Mouse (Mus musculus) liver (tissue): ENCODE measurements around the gene Cacng8.

ENCODE experiments used
- DNase-seq: peaks from one replicate; pipeline ENCODE4 v3.0.0-alpha.2; 2020; ENCODE audit warnings: mixed read lengths

Cacng8 gene

GRCm38 (mm10) chr7:3390413-3391080 lies at the start of gene Cacng8:
Cacng8 (plus strand) TSS chr7:3390683.
- DNase-seq = no peak

DNA sequence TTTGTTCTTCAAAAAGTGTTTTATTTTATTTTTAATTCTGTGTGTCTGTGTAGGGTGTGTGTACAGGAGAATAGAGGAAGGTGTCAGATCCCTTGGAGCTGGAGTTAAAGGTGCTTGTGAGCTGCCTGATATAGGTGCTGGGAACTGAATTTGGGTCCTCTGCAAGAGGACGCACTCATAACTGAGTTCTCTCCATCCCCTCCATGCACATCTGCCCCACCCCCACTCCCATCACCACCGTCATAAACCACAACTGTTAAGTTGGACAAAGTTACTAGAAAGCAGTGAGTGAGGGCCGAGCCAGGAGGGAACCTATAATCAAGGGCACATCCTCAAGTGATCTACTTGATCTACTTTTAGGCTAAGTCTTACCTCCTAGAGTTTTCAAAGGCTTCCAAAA lies 46.6 kb upstream of the Cacng8 start:
- DNase-seq = no peak

GRCm38 (mm10) chr7:3345301-3345700 lies 45.2 kb upstream of the Cacng8 start:
- DNase-seq = no peak

- no peak for DNase-seq
Observed at GRCm38 (mm10) chr7:3347366-3348287, 42.9 kb upstream of the Cacng8 start.

DNA sequence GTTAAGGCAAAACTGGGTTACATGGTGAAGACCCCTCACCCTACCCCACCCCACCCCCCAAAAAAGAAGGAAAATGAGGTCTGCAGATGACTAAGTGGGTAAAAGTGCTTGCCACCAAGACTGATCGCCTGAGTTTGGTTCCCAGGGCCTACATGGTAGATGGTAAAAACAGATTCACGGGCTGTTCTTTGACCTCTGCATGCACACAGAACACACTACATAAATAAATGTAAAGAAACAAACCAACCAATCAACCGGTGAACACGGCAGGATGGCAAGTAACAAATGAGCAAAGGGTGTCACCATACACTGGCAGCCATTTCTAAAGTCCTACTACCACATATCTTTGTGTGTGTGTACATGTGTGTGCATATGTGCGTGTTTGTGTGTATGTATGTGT lies 42.2 kb upstream of the Cacng8 start:
- DNase-seq = no peak

GRCm38 (mm10) chr7:3349775-3350174 lies 40.7 kb upstream of the Cacng8 start:
- no peak for DNase-seq

DNA sequence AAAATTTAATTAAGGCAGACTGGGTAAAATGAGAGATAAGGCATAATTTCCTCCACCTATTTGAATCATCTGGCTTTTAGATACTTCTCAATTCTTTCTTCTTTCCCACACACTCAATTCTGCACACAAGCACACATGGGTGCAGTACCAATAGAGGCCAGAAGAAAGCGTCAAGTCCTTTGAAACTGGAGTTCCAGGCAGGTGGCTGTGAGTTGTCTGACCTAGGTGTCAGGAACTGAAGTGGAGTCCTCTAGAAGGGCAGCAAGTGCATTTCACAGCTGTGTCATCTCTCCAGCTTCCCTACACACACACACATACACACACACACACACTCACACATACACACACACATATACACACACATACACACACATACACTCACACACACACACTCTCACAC lies 38.9 kb upstream of the Cacng8 start:
- no peak for DNase-seq

- no peak for DNase-seq
Observed at GRCm38 (mm10) chr7:3354850-3355249, 35.6 kb upstream of the Cacng8 start.

DNA sequence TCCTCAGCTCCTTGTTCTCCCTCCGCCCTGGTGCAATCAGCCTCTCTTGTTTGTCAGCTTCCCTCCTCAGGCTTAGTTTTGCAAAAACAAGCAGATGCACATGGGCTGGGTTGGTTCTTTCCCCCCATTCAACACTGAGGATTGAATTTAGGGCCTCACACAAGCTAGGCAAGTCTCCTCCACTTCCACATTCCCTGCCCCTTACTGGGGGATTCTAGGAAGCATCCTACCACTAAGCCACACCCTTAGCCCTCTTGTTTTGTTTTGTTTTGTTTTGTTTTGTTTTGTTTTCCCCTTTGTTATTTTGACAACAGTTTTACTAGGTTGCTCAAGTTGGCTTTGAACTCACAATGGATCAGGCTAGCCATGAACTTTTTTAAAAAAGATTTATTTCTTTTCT lies 29.8 kb upstream of the Cacng8 start:
- DNase-seq = no peak

DNA sequence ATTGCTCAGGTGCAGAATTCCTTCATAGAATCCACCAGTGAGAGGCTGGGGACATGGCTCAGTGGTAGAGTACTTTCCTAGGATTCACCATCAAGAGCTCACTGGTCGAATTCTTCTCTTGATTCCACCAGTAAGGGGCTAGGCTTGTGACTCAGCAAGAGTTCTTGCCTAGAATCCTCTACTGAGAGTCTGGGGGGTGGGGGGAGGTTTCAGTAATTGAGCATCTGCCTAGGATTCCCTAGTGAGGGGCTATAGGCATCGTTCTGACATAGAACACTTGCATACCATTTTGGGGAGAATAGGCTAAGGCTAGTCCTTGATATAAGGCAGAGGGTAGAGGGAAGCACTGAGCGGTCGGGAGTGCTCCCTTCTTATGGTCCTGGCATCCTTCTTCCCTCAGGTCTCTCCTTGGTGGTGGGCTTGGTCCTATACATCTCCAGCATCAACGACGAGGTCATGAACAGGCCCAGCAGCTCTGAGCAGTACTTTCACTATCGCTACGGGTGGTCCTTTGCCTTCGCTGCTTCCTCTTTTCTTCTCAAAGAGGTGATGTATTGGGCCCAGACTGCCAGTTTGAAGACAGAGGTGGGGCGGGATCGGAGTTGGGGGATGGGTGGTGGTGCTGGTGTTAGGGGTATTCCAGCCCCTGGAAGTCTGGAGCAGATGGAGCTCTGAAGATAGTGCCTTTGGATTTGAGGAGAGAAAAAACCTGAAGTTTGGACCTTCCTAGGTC lies 24.8 kb upstream of the Cacng8 start:
- no peak for DNase-seq

GRCm38 (mm10) chr7:3366705-3367516 lies 23.6 kb upstream of the Cacng8 start:
- DNase-seq = no peak

DNA sequence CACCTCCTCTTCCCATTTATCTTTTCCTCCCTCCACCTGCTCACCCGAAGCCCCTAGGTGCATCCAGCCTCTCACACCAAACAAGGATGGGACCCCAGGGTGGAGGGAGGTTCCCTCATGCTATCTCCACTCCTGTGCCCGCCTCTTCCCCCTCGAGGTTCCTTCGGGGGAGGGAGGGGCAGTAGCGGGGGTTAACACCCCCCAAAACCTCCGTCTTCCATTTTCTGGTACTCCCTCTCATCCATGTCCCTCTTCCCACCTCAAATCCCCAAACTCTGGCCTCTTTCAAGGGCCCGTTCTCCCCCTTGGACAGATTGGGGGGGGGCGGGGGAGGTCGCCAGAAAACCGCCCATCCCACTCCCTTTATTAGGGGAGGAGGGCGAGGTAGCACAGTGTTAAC lies 22.9 kb upstream of the Cacng8 start:
- DNase-seq = no peak

GRCm38 (mm10) chr7:3368311-3368710 lies 22.2 kb upstream of the Cacng8 start:
- no peak for DNase-seq

- no peak for DNase-seq
Observed at GRCm38 (mm10) chr7:3369189-3369588, 21.3 kb upstream of the Cacng8 start.

DNA sequence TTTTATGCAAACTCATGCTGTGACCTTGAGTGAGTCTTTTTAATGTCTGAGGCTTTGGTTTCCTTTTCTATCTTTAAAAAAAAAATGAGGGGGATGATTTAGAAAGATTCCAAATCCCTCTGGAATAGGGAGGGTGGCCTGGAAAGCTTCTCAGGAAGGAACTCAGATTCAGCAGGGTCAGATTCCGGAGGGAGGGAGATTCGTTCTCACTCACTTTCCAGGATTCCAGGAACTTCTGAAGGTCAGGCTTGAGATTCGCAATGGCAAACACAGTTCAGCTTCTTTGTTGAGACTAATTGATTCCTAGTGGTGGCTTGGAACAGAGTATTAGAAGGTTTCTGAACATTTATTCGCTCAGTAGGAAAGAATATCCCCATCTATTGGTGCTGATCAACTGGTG lies 20.1 kb upstream of the Cacng8 start:
- DNase-seq = no peak

DNA sequence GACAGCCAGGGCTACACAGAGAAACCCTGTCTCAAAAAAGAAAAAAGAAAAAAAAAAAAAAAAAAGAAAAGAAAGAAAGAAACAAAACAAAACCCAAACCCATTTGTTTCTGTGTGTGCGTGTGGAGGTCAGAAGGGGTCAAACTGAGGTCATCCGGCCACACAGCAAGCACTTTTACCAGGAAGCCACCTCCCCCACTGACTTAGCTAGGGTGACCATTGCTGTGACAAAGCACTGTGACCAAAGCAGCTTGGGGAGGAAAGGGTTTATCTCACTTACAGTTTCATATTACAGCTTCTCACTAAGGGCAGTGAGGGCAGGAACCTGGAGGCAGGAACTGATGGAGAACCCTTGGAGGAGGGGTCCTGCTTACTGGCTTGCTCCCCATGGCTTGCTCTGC lies 18.1 kb upstream of the Cacng8 start:
- no peak for DNase-seq

DNA sequence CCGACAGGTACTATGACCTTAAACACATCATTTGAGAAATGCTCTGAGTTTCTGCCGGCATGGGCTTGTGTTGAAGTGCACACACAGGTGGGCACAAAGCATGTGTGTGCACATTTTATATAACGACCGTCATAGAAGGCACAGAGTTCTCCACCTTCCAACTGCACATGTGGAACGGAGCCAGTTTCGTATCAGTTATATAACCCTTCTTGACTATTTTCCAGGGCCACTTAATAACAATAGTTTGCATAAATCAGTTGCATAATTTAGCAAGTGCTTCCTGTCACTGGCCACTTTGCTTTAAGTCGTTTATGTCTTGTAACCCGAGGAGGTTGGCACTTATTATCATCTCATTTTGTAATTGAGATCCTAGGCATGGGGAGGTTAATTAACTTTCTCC lies 16.7 kb upstream of the Cacng8 start:
- DNase-seq = no peak

- DNase-seq = peak; percentile 23
Observed at GRCm38 (mm10) chr7:3376831-3377230, 13.7 kb upstream of the Cacng8 start.

GRCm38 (mm10) chr7:3382123-3382522 lies 8.4 kb upstream of the Cacng8 start:
- DNase-seq = no peak

- no peak for DNase-seq
Observed at GRCm38 (mm10) chr7:3384807-3385319, 5.6 kb upstream of the Cacng8 start.

- no peak for DNase-seq
Observed at GRCm38 (mm10) chr7:3386036-3386730, 4.3 kb upstream of the Cacng8 start.

DNA sequence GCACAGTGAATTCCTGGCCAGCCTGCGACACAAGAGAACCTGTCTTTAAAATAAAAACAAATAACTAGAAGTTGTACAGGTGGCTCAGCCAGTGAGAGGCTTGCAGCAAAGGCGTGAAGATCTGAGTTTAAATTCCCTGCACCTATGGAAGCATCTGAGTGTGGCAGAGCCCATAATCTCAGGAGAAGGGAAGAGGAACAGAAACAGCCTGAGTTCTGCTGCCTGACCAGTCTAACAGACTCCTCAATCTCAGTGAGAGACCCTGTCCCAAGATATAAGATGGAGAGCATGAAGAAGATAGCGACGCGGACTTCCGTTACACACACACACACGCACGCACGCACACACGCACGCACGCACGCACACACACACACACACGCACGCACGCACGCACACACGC lies 2.7 kb upstream of the Cacng8 start:
- DNase-seq = no peak
